Mouse (Mus musculus) urinary bladder, adult 2 months (tissue): ENCODE measurements around the gene Tcp11l1. TPM values are rescaled to one million over a fixed set of nuclear protein-coding genes. Genes with fewer than 3 reads are reported as not detected.

Source experiments
- polyA plus RNA-seq: library from polyadenylated mRNA; depleted of rRNA; stranded (reverse); fragments of >200 nt; gene quantifications from 2 replicates; pipeline ENCODE4 v1.2.3, GENCODE M21; 2012; rRNA removed

The Tcp11l1 gene
- polyA plus RNA-seq, 1 experiment: 13.8 TPM

Other genes starting within 250 kb of the Tcp11l1 start
- gene Hipk3, start 217.7 kb downstream of the Tcp11l1 start, polyA plus RNA-seq: 33.0 and 43.4 TPM in 2 replicates
- 28.6 and 36.1 TPM in 2 replicates for gene Cstf3, start 121.6 kb downstream of the Tcp11l1 start, polyA plus RNA-seq
- not detected in 2 replicates for gene Pin1rt1, start 4.2 kb upstream of the Tcp11l1 start, polyA plus RNA-seq
- gene Depdc7, start 30.7 kb upstream of the Tcp11l1 start, polyA plus RNA-seq: 11.2 and 15.3 TPM in 2 replicates
- 8.1 and 10.3 TPM in 2 replicates for gene Qser1, start 104.6 kb upstream of the Tcp11l1 start, polyA plus RNA-seq
- 5.0 and 5.5 TPM in 2 replicates for gene Prrg4, start 137.7 kb upstream of the Tcp11l1 start, polyA plus RNA-seq
- gene Ccdc73, start 155.6 kb upstream of the Tcp11l1 start, polyA plus RNA-seq: 13.0 and 13.1 TPM in 2 replicates